Mouse (Mus musculus) embryo, embryonic 11.5 days (tissue): ENCODE measurements around the gene Ephb1.
A peak's percentile ranks its signal among the peaks of the same experiment; 100 is the strongest.

Experiments used
- DNase-seq: peaks from one replicate; pipeline ENCODE4 v3.0.0-alpha.2; 2012; ENCODE audit warnings: low read depth, low spot score

The Ephb1 gene

GRCm38 (mm10) chr9:102066601-102067000 lies 287.9 kb downstream of the Ephb1 start:
- DNase-seq, result peak; percentile 46

GRCm38 (mm10) chr9:102045886-102046285 lies 308.6 kb downstream of the Ephb1 start:
- no peak for DNase-seq

GRCm38 (mm10) chr9:102045111-102045861 lies 309.2 kb downstream of the Ephb1 start:
- no peak for DNase-seq

GRCm38 (mm10) chr9:102039011-102039733 lies 315.3 kb downstream of the Ephb1 start:
- DNase-seq, result no peak

DNA sequence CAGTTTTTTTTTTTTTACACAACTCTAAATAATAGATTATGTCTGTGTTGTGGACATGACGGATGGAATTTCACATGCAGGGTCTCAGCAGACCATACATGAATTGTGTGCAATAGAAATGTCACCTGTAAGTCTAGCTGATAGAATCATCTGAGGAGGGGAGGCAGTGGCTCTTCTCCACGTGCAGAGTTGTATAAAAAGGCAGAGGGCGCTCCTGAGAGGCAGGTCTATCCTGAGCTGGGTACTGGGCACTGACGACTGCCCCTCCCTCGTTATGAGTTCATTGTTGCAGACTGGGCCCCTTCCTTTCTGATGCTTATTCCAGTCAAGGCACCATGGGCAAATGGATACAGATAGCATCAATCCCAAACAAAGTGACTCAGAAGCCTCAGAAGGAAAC lies 318.4 kb downstream of the Ephb1 start:
- DNase-seq, result no peak

DNA sequence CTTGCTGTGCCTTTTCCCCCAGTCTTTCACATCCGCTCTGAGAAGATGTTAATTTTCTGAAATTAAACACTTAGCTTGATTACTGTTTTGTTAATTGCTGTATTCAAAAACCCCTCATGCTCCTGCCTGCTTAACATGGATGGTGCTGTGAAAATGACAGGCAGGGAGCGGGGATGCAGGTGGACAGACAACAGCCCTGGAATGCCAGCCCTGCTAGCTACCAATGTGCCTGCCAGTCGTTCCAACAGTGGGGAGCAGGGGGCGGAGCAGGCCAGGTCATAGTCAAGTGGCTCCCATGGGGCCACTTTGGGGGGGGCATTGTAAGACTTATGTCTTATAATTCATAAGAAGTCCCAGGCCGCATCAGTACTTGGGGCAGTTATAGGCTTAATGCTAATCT lies 321.3 kb downstream of the Ephb1 start:
- no peak for DNase-seq

DNA sequence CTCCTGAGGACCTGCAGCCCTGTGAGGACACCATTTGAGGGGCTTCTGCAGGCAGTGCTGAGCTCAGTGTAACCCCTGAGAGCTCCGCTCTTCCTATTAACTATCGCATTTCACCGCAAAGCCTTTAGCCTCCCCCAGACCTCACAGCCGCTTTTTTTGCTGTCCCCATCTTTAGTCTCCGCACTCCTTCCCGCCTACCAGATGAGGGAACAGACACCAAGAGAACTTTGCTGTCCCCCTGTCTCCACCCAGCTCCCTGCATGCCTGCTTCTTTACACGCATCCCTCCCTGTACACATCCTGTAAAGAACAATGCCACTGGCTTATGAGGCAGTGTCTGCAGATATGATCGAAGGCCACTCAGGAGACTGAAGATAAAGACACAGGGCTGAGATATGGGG lies 322.1 kb downstream of the Ephb1 start:
- no peak for DNase-seq

- DNase-seq, result no peak
Measured at GRCm38 (mm10) chr9:102029661-102030060, 324.8 kb downstream of the Ephb1 start.

- no peak for DNase-seq
Measured at GRCm38 (mm10) chr9:102026136-102026535, 328.4 kb downstream of the Ephb1 start.

GRCm38 (mm10) chr9:102025141-102025540 lies 329.4 kb downstream of the Ephb1 start:
- no peak for DNase-seq

DNA sequence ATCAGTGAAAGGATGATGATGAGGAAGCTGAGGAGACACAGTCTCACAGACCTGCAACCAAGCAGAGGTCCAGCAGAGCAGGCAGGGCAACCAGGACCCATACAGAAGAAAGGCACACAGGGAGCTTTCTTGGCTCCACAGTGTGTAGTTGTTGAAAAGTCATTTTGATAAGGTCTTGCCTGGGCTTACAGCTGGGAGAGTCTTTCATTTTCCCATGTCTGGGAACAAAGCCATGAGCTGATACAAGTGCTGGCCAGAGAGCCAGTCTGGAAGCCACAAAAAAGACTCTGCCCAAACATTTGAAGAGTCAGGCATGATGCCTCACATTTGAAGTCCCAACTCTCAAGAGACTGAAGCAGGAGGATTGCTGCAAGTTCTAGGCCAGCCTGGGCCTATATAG lies 339.0 kb downstream of the Ephb1 start:
- DNase-seq, result no peak

- no peak for DNase-seq
Measured at GRCm38 (mm10) chr9:102007706-102008105, 346.8 kb downstream of the Ephb1 start.

- DNase-seq, result no peak
Measured at GRCm38 (mm10) chr9:102006539-102006938, 348.0 kb downstream of the Ephb1 start.

DNA sequence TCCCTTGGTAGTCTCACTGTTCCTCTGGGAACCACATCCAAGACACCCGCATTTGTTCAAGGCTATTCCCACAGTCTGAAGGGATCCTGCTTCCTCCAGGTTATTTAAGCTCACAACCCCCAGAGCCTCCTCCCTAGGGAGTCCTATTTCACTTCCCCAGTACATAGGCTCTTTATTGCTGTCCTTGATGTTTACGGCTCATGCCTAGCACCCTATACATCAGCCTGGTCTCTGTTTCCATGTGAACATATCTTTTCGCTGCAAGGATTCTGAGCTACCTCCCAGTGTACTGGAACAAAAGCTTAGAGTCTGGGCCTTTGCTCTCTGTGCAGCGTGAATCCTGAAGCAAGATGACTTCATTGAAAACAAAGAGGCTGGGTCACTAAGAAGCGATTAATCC lies 351.6 kb downstream of the Ephb1 start:
- DNase-seq, result no peak

- no peak for DNase-seq
Measured at GRCm38 (mm10) chr9:102002186-102002585, 352.3 kb downstream of the Ephb1 start.

DNA sequence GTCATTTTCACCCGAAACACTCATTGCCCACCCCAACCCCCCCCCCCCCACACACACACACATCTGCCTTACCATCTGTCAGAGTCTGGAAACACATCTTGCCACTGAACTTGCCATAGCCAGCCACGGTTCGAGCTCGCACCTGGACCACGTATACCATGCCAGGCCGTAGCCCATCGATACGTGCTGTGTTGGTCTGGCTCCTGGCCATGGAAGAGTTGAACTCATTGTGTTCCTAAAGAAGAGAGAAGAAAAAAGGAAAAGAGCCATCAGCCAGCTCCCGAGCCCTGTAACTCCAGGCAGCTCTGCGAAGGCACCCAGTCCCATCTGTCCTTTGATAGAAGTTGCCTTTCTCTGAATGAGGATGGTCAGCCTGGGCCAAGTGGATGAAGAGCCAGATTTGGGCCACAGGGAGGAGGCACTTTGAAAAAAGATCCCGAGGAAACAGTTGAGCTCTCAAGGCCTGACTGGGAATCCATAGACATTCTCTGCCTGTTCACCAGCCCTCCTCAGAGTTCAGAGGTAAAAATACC lies 352.8 kb downstream of the Ephb1 start:
- no peak for DNase-seq

DNA sequence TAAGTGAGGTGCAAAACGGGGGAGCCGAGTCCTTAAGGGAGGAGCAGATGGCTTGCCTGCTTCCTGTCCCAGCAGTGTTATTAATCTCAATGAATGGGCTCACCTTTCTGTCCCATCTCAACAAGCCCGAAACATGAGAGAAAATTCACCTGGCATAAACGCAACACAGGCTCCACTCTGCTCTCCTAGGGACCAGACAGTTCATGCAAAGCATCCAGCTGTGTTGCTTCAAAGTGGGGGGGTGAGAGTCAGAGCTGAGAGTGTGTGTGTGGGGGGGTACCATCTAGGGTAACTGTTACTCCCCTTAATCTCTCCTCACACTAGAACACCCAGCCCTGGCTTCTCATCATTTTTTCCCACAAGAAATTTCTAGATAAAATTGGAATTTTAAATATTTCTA lies 354.8 kb downstream of the Ephb1 start:
- no peak for DNase-seq

DNA sequence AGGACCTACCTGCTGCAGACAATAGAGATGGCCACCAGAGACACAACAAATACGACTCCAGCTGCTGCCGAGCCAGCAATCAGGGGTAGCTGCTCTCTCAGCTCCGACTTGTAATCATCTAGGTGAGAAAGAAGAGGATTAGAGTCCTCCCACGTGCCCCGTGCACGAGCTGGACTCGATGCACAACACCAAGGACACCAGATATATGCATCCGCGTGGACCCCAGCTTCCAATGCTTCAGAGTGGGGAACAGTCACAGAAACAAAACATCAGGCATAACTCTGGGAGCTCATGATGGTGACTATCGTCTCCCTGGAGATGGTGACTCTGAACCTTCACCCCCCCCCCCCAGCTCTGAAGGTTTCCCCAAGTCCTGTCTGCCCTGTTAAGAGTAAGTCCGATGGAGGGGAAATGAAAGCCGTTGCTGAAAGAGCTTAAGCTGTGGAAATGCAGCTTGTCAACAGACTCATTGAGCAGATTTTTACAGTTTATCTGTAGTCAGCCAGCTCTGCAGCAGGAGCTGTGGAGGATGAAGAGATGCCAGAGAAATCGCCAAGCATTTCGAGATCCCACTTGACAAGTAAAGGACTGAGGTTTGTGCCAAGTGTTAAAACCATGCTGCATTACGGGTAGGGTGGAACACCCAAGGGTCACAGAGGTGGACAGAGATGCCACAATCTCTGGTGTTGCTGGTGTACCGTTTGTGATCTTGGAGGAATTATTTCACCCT lies 357.6 kb downstream of the Ephb1 start:
- DNase-seq, result no peak

DNA sequence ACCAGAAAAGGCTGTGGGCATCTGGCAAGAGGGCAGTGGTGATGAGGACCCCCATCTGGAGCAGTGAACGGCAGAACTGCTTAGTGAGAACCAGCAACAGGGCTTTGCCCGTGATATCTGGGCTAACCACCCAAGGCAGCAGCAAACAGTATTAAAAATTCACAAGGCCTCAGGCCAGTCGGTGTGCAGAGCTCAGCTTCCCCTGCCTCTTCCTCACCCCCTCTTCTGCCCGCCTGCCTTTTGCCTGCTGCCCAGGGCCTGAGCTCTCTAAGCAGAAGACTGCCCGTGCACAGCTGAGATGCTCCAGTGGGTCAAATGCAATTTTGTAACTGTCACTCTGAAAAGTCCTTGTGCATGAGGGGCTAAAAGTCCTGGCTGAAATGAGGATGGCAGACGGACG lies 358.3 kb downstream of the Ephb1 start:
- no peak for DNase-seq

DNA sequence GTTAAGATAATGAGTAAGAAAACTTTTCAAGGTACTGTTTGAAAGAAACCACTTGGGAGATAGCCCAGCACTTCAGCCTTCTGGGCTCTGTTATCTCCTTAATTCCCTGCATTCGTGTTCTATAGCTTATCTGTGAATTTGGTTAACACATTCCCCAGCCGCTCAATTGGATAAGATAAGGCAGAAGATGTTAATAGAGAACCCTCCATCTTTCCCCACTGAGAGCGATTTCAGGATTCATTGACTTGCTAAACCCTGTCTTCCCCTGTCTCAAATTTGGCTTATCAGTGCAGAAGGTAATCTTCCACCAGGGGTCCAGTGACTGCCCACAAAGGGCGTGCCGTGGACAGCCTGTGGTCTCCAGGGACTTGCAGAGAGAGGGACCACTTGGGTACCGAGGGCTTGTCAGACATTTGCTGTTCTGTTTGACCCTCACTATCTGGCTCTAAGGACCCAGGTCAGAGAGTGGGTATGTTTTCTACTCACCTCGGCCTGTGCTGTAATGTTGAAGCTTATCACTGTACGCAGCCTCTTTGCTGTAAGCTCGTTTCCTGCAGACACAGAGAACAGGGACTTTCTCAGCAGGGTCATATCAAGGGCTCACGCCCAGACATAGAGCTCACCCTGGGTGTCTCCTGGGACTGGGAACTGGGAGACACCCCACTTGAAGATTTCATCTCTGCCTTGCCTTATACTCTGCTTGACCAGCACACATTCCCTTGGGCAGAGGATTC lies 358.9 kb downstream of the Ephb1 start:
- DNase-seq, result no peak

- DNase-seq, result no peak
Measured at GRCm38 (mm10) chr9:101994086-101994485, 360.4 kb downstream of the Ephb1 start.

DNA sequence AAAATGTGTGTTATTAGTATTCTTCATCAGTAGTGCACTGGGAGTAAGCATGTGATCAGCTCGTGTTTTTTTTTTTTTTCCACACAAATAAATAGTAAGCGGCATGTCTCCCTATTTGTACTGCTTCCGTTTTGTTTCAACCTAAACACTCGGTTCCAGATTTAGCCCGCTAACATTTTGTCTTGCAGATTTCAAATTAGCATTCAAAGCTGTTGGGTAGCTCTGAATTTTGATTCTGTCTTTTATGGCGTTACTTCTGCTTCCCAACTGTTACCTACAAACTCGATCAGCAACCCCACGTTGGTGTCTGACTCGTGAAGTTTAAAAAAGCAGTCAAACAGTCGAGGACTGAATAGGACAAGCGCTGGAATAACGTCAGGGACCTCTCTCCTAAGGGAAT lies 363.7 kb downstream of the Ephb1 start:
- no peak for DNase-seq
